Mouse (Mus musculus) lung, embryonic 14.5 days (tissue): ENCODE data around the gene Snx22. TPM values are rescaled to one million over a fixed set of nuclear protein-coding genes. Genes with fewer than 3 reads are reported as not detected.

ENCODE experiments used
- ATAC-seq: fragments of 200-750 bp; cut with Nextera tagmentation; 2 replicates; pipeline ENCODE4 v1.8.0; 2017; ENCODE audit warnings: mild to moderate bottlenecking, moderate TSS enrichment, moderate library complexity; ENCODE audit not compliant: insufficient read depth
- DNase-seq: peaks from one replicate; pipeline ENCODE4 v3.0.0-alpha.2; 2015
- H3K27ac ChIP-seq: fragments of 300-500 bp; sonication (generic); 2 replicates; pipeline ENCODE4 v1.5.1; 2014; ENCODE audit warnings: low read depth, mild to moderate bottlenecking, moderate library complexity
- H3K27me3 ChIP-seq: fragments of 300-500 bp; sonication (generic); 2 replicates; pipeline ENCODE4 v1.6.1; 2014; ENCODE audit warnings: low read length, control low read depth; ENCODE audit not compliant: insufficient read depth
- H3K36me3 ChIP-seq: fragments of 300-500 bp; sonication (generic); 2 replicates; pipeline ENCODE4 v1.6.1; 2014; ENCODE audit warnings: control low read depth; ENCODE audit not compliant: insufficient read depth
- H3K4me1 ChIP-seq: fragments of 300-500 bp; sonication (generic); 2 replicates; pipeline ENCODE4 v1.6.1; 2014; ENCODE audit warnings: antibody characterized with exemption, control low read depth; ENCODE audit not compliant: insufficient read depth
- H3K4me2 ChIP-seq: fragments of 300-500 bp; sonication (generic); 2 replicates; pipeline ENCODE4 v1.6.1; 2014; ENCODE audit warnings: mild to moderate bottlenecking
- H3K4me3 ChIP-seq: fragments of 300-500 bp; sonication (generic); 2 replicates; pipeline ENCODE4 v1.5.1; 2014; ENCODE audit warnings: low read depth, low read length
- H3K9ac ChIP-seq: fragments of 300-500 bp; sonication (generic); 2 replicates; pipeline ENCODE4 v1.6.1; 2014
- H3K9me3 ChIP-seq: fragments of 300-500 bp; sonication (generic); 2 replicates; pipeline ENCODE4 v1.6.1; 2016; ENCODE audit warnings: low read depth, low read length, control low read depth
- CTCF ChIP-seq: IDR thresholded peaks from 2 replicates; pipeline ENCODE4 v1.5.1; 2016; ENCODE audit warnings: antibody characterized with exemption, low read depth
- polyA plus RNA-seq: library from polyadenylated mRNA; unstranded; fragments of >200 nt; fragmentation: Nextera tagmentation; extraction: Ambion mirVana; gene quantifications from 2 replicates; pipeline ENCODE4 v1.2.1, GENCODE M21; 2014

Gene Snx22
- polyA plus RNA-seq, 1 experiment from 2014 or later, result 11.0 TPM

DNA sequence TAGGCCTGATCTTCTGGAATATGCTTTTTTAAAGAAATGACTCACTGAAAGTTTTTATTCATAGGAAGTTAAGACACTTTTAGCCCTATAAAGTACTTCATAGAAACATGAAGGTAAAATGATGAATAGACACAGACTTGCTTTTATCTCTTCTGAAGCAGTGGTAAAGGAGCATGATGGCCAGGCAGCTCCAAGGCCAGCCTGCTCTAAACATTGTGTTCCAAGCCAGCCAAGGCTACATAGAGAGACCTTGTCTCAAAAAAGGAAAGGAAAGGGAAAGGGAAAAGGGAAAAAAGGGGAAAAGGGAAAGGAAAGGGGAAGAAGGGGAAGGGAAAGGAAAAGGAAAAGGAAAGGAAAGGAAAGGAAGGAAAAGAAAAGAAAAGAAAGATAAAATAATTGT lies 48.9 kb downstream of the Snx22 start:
- H3K9ac ChIP-seq, result no peak overlapping the region
- H3K4me1 ChIP-seq, result no peaks in the 10 kb centered on the region
- ATAC-seq (no peak), DNase-seq (no peak)
- peaks cover 15% of the 10 kb centered on the region for H3K36me3 ChIP-seq
- no peak overlapping the region for H3K4me2 ChIP-seq
- no peaks in the 10 kb centered on the region for H3K27me3 ChIP-seq
- no peak overlapping the region for H3K27ac ChIP-seq
- no peaks in the 10 kb centered on the region for H3K9me3 ChIP-seq
- no peak for TF ChIP-seq CTCF
- H3K4me3 ChIP-seq, result no peak overlapping the region

Other genes with a start within 250 kb of the Snx22 start
- 7.4 and 7.6 TPM in 2 replicates for gene Zfp609, start 242.2 kb downstream of the Snx22 start, polyA plus RNA-seq
- 259 and 263 TPM in 2 replicates for gene Pclaf, start 179.5 kb downstream of the Snx22 start, polyA plus RNA-seq
- gene Trip4, start 160.9 kb downstream of the Snx22 start, polyA plus RNA-seq, result 32.5 and 34.0 TPM in 2 replicates
- 19.2 and 19.5 TPM in 2 replicates for gene Csnk1g1, start 160.8 kb downstream of the Snx22 start, polyA plus RNA-seq
- gene Ppib, start 9.5 kb downstream of the Snx22 start, polyA plus RNA-seq, result 654 and 655 TPM in 2 replicates
- gene Snx1, start 56.9 kb upstream of the Snx22 start, polyA plus RNA-seq, result 116 TPM in 2 replicates
- gene Ciao2a, start 56.9 kb upstream of the Snx22 start, polyA plus RNA-seq, result 145 and 151 TPM in 2 replicates
- gene Dapk2, start 88.5 kb upstream of the Snx22 start, polyA plus RNA-seq, result 5.9 and 7.6 TPM in 2 replicates